Mouse (Mus musculus): ENCODE results near the gene Tsku. TPM values are rescaled to one million over a fixed set of nuclear protein-coding genes. Genes with fewer than 3 reads are reported as not detected.

Tsku gene
- total RNA-seq, 2 experiments from 2014 or later = 16.4 to 19.3 TPM

DNA sequence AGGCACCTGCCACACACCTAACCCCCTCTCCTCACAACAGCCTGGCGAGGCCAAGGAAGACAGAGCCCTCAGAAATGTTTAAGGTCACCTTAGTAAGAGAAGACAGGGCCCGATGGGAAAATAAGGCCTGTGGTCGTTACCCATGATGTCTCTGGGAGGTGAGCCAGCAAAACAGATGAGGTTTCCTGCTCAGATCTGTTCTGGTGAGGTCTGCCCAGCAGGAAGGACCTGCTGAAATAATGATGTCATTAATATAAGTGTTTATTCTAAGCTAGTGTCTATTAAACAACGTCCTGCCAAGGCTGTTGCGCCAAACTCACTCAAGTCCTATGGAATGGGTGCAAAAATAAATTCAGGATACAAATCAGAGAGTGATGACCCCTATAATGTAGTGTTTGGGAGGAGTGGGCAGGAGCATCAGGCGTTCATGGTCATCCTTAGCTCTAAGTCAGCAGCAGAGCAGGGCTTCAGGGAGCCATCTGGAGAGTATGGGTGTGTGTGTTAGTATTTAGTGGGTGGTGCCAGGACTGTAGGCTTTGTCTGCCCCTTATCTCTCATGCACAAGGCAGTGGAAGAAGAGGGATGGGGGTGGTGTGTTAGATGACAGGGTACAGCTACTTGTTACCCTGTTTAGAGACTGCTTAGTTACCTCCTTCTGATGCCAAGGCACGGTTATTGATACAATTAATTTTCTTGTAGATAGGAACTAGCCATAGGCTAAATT, 31.3 kb downstream of the Tsku start:
- no peak for DNase-seq (ENCODE audit: low spot score in 2 of 2)

DNA sequence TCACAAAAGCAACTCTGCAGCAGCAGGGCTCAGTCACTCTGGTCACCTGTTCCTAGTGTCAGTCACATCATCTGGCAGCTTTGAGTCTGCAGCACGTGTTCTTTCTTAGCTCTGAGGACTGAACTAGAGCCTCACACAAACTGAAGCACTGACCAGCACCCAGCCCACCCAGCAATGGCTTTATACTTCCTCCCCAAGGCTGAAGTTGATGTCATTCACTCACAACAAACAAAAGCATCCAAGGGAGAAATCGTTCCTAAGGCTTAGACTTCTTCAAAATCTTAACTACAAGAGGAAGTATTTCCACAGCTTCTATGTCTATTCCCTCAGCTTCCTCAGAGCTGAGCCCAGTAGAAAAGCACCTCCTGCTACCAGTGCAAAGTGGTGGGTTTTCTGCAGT, 32.8 kb downstream of the Tsku start:
- DNase-seq (ENCODE audit: low spot score in 2 of 2) = no peak

DNA sequence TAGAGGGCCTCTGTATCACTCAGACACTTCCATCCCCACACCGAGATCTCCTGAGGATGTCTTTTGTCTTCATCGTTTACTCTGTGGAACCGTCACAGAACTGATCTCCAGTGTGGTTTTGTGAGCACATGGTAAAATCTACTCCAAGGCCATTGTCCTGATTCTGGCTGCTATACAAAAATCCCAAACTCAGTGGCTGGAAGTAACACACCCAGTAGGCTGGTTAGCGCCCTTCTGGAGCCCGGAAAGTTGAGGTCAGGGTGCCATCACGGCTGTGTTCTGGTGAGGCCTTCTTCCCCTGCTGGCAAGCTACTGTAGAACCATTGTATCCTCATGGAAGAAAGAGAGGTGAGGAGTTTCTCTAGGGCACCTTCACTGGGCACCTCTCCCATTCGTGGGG, 35.1 kb downstream of the Tsku start:
- DNase-seq (ENCODE audit: low spot score in 2 of 2) = no peak

DNA sequence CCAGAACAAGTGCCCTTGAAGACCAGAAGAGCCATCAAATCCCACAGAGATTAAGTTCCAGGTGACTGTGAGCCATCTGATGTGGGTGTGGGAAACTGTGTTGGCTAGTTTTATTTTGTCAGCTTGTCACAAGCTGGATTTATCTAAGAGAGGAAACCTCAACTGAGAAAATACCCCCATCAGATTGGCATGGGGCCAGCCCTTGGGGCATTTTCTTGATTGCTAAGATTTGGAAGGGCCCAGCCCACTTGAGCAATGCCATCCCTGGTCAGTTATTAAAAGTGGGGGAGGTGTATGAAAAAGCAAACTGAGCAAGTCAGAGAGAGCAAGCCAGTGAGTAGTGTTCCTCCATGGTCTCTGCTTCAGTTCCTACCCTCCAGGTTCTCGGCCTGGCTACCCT, 36.9 kb downstream of the Tsku start:
- no peak for DNase-seq (ENCODE audit: low spot score in 2 of 2)

DNA sequence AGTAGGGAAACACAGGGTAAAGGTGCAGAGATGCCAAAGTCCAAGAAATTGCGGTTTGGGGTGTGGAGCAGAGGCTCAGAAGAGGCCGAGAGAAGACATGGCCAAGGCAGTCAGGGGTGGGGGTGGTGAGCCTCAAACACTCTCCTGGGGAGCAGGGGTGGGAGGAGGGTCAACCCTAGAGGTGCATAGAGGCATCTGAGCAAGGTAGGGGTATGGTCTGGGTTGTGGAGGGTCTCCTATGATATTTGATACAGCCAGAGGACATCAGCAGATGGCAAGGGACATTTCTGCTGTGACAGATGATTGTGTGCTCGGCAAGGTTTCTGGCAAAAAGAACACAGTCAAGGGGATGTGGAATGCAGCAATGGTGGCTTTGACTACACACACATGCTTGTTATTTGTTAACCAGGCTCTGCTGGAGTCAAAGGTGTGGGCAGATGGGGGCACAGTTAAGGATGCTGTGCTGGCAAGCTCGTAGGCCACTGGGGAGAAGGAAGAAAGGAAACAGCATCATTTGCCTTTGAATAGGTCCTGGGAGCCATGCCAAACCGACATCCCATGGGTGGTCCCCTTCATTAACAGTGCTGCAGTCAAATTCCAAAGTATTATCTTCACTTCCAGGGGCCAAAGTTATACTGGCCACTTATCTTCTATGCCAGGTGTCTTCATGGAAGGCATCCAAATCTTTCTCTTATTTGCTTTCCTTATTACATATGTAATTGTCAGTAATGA, 37.7 kb downstream of the Tsku start:
- DNase-seq (ENCODE audit: low spot score in 2 of 2) = no peak

DNA sequence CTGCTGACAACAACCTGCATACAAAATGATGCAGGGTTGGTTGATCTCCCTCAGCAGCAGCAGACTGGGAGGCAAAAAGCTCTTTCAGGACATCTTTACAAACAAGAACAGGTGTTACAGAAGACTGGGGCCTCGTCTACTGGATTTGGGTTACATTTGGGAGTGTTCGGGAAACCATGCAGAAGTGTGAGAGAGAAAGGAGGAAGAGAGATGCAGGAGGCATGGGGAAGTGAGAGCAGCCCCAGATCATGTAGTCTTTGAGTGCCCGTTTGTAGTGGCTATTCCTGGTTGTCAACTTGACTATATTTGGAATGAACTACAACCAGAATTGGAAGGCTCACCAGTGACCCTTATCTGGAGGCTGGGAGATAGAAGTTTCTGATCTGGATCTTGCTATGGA, 38.7 kb downstream of the Tsku start:
- no peak for DNase-seq (ENCODE audit: low spot score in 2 of 2)

DNA sequence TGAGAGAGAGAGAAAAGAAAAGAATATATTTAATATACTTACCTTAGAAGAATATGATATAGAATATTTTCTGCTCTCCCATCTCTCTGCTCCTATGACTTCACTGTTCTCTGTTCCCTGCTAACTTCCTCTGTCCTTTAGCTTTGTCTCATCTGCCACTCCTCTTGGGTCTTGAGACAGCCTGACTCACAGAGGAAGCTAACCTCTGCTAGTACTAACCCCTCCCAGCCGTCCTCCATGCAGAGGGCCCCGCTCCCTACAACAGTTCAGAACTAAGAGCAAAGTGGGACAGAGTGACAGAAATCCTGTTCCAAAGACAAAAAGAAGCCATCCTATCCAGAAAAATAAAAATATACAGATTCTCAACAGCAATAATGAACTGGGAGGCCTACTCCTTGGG, 40.0 kb downstream of the Tsku start, which contains the start of gene Acer3:
Gene Acer3 (minus strand): TSS at position 126 of the 400 bp plus-strand sequence.
- DNase-seq (ENCODE audit: low spot score in 2 of 2) = no peak

DNA sequence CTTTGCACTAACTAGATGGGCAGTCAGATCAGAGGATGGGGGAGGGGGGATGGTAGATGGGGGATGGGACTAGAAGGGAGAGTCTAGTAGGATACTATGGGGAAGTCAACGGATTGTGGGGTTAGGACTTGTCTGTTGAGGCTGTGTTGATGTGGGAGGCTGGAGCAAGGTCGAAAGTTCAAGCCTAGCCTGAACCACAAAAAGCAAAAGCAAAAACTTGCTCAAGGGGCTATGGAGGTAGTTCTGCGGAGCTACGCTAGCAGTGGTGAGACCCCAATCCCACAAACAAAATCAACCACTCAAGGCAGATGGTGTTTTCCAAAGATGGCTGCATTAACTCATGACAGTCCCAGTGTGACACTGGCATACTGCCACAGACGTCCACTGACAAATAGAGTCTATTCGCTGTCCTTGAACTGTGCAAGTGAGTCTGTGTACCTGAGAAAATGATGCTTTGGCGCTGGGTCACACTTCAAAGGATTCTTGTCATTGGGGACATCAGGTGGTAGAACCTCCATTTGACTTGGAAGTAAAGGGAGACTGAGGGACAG, 41.0 kb downstream of the Tsku start:
- DNase-seq (ENCODE audit: low spot score in 2 of 2) = no peak

DNA sequence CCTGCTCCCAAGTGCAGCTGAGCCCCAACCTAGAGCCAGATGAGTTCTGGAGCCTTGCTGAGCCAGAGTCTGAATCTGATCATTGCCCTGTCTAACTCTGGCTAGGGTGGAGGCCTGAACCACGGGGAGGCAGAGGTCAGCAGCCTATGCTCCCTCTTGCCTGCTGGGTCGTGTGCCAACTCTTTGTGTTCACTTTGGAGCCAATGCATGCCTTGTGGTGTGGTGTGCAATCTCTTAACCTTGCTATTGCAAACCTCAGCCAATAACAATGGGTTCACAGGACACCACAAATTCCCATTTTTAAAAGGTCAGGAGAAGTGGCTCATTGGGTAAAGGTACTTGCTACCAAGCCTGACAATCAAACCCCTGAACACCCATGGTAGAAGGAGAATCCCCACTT, 44.6 kb downstream of the Tsku start:
- no peak for DNase-seq (ENCODE audit: low spot score in 2 of 2)

DNA sequence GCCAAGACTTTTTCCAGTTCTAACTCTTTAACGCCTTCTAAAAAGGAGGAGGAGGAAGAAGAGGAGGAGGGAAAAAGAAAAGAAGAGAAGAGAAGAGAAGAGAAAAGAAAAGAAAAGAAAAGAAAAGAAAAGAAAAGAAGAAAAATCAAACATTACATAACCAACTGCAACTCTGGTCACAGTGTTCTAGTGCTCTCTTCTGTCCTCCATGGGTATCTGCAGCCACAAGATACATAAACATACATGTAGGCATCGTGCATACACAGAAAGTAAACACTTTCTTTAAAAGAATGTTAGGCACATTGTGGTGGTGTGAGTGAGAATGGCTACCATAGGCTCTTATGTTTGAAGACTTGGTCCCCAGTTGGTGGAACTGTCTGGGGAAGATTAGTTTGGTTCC, 46.0 kb downstream of the Tsku start:
- DNase-seq (ENCODE audit: low spot score in 2 of 2) = no peak

DNA sequence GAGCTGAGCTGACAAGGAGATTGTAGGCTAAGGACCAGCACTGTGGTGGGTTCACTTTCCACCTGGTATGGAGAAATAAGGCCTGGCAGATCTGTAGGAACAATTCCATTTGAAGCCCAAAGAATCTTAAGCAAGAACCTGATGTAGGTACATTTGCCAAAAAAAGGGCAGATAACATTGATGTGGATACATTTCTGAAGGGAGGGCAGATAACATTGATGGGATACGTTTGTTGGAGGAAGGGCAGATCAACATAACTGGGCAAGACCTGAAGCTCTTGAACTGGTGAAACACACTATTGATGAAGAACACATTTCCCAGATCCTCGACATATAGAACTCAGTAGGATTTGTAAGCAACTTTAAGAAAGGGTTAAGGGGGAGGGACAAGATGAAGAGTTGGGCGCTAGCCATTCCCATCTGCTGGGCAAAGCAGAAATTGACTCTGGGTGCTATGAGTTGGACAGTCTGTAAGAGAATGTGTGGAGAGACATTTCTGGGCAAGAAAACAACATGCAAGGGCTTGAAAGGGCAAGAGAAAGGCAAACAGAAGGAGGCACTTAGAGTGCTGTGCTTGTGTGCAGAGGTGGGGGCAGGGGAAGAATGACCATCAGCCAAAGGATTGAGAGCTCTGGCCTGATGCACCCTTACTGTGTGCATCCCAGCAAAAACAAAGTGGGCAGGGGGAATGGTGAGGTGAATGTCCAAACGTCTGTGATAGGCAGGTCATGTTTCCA, 48.8 kb downstream of the Tsku start:
- DNase-seq (ENCODE audit: low spot score in 2 of 2) = peak in 1 of 2 experiments; percentile 3

DNA sequence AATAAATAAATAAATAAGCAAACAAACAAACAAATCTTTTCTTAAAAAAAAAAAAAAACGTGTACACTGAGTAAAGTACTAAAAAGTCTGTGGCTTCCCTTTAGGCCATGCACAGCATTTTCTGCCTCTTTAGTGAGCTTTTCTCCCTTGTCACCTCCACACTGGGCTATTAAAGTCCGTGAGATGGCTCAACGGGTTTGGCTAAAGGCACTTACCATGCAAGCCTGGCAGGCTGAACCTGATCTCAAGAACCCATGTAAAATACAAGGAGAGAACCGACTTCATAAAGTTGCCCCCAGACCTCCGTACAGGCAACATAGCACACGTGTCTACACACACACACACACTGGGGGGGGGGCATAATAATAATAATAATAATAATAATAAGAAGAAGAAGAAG, 50.9 kb downstream of the Tsku start:
- DNase-seq (ENCODE audit: low spot score in 2 of 2) = no peak

DNA sequence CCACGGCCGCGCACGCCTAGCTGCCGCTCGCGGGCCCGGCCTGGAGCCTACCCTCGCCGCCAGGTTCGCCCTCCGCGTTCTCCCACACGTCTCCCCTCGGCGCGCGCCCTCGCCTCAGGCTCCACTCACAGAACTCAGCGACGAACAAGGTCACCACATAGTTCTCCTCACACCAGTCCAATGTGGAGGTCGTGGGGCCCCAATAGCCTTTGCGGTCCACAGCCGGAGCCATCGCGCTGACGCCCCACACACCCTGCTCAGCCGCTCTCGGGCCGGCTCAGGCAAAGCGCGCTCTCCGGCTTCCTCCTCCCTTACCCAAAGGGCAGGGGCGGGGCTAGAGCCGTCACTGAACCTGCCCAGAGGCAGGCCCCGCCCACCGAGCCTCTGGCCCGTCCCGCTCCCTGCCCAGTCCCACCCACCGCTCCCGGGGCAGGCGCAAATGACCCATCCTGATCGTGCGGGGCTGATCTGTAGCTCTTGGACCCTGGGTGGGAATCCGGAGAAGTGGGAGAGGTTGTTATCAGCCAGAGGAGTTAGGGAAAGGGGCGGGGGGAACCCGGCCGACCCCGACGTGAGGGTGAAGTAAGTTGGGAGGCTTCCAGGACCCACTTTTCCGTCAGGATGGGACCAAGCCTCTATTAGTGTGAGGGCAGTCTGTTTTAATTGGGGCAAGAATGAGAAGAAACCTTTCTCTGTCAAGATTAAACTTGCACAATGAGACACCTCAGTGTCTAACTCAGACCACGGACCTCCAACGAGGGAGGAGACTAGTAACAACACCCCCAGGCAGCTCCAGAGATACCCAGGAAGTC, 51.7 kb downstream of the Tsku start:
- DNase-seq (ENCODE audit: low spot score in 2 of 2) = peak; percentile 90 to 96

DNA sequence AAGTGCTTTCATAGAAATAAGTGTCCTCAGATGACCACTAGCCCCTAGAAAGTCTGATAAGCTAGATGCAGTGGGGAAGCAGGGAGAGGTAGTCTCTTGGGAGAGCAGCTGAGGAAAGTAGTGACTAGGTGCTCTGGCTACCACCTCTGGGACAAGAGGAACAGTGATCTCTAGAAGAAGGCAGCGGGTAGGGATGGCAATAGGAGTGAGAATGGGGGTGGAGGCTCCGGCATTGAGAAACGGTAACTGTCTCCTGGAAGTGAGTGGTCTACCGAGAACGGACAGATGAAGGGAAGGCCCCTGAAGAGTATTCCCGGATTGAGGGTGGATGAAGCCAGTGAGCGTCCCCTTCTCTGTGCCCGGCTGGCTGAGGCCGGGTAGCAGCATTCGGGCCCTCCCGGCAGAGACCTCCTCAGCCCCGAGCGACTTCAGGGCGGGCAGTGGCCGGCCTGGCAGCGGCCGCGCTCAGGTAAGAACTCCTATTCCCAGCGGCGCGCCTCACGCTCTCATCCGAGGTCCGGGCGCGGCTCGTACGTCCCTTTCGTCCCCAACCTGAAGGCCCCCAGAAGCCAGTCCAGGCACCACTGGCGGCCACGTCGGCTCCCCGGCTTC, 52.4 kb downstream of the Tsku start:
- no peak for DNase-seq (ENCODE audit: low spot score in 2 of 2)

DNA sequence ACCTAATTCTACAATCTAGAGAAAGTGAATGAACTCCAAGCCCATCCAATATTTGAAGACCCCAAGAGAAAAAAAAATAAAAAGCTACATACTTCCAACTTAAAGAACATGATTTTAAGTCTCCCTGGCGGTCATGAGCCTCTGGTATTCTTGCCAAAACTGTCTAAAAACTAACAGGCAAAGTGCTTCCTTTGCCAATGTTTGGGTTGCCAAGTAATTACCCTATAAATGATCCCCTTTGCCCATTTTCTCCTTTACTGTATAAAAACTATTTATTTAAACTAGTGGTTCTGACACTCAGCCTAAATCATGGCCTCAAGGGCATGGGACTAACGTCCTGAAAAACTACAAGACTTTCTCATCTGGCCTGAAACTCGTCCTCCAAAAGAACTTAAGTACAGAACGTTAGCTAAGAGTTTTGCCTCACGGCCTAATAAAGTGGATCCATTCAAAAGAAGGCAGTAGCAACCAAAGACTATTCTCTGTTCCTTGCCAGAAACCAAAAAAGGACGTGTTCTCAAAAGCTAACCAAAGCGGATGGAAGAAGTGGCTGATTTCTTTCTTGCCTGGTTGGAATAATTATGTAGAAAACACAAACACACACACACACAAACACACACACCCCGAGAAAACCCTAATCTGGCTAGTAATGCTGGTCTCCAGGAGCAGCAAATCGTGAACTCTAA, 53.1 kb downstream of the Tsku start:
- no peak for DNase-seq (ENCODE audit: low spot score in 2 of 2)

DNA sequence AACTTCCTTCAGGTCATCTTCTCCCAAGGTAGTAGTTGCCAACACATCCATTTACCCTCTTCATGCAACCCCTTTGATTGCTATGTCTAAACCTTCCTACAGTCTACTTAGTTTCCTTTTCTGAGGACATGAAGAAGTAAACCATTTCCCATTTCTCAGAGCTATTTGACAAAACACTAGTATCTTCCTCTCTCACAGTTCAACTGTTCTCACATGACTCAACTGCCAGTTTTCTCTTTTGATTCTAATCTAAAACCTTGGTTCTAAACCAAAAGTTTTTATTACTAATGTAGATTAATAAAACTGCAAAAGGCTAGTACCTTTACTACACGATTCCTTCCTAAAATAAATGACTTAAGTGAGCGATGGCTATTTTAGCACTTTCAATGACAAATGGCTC, 53.7 kb downstream of the Tsku start:
- DNase-seq (ENCODE audit: low spot score in 2 of 2) = no peak

Measured in gastrocnemius, postnatal 4 days (tissue).